Mouse (Mus musculus): ENCODE measurements around the gene H2afb1. TPM values are rescaled to one million over a fixed set of nuclear protein-coding genes. Genes with fewer than 3 reads are reported as not detected.
"Not testable (repeated sequence)": the region's sequence is repeated elsewhere in the genome, so short reads cannot be mapped to it uniquely, and the experiment has no call there.

Gene H2afb1
- polyA plus RNA-seq (2012; rRNA removed), result not detected in 2 replicates

- WGBS, result 88% methylated on average over 8 of the region's 8 CpGs
- not testable (repeated sequence) for H3K27ac ChIP-seq (ENCODE audit: insufficient read depth, low read depth, low read length); H3K4me1 ChIP-seq (ENCODE audit: control insufficient read depth, insufficient read depth, insufficient read length, low read length); H3K27me3 ChIP-seq (ENCODE audit: control insufficient read depth, insufficient read depth, low read length); H3K4me3 ChIP-seq (ENCODE audit: low read depth, low read length); H3K36me3 ChIP-seq (ENCODE audit: control insufficient read depth, insufficient read depth, low read length)
Measured at GRCm38 (mm10) chrX:117014457-117014856, at the start of gene H2afb1. Gene H2afb1 (plus strand): TSS chrX:117014757.

GRCm38 (mm10) chrX:117036085-117036484 is 21.5 kb downstream of the H2afb1 start:
- H3K36me3 ChIP-seq (ENCODE audit: control insufficient read depth, insufficient read depth, low read length), result no peaks in the 10 kb centered on the region
- no peak for TF ChIP-seq POLR2A (IDR thresholded peaks at IDR 0.05; ENCODE audit: low read depth, low read length)
- TF ChIP-seq CTCF (IDR thresholded peaks at IDR 0.05; ENCODE audit: extremely low read depth, insufficient read length, insufficient replicate concordance, low read depth, low read length), result no peak
- no peak overlapping the region for H3K27ac ChIP-seq (ENCODE audit: insufficient read depth, low read depth, low read length)
- H3K4me3 ChIP-seq (ENCODE audit: low read depth, low read length), result no peak overlapping the region
- no peaks in the 10 kb centered on the region for H3K4me1 ChIP-seq (ENCODE audit: control insufficient read depth, insufficient read depth, insufficient read length, low read length)
- no peaks in the 10 kb centered on the region for H3K27me3 ChIP-seq (ENCODE audit: control insufficient read depth, insufficient read depth, low read length)
- 71% methylated on average over 2 of the region's 2 CpGs for WGBS

Data from small intestine, adult 2 months (tissue).